In the genomic region with DNA sequence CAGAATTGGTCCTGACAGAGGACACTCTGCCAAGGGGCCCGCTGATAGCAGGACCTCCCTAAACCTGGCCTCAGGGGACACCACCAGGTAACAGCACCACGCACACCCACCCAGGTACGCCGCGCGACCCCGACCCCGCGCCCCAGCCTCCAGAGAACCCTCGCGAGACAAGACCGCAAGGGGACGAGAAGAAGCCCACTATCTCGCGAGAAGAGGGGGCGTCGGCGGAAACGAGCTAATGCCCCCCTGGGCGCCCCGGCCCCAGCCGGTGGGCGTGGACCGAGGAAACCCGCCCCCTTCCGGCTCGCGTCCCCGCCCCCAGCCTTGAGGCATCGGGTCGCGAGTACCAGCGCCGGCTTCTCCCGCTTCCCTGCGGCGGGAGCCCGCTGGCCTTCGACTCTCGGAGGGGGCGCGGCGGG, we compare ENCODE assay signal across 8 mouse cellular contexts. TPM values are rescaled to one million over a fixed set of nuclear protein-coding genes. Genes with fewer than 3 reads are reported as not detected.
DNase-seq lines count a peak whose midpoint lies in the region; ATAC-seq lines count a peak whose summit lies in the region.

A gene (plus strand): TSS at position 339 of the 419 bp plus-strand sequence.

- H3K27ac ChIP-seq in hindbrain, embryonic 12.5 days, result peak within 1 kb of the TSS; percentile 90

- H3K36me3 ChIP-seq in hindbrain, embryonic 12.5 days, result no peaks in the 10 kb centered on the region

- peaks cover 10% of the 10 kb centered on the region for H3K27me3 ChIP-seq in hindbrain, embryonic 12.5 days

- H3K9me3 ChIP-seq in hindbrain, embryonic 12.5 days (replicated peaks), result no peaks in the 10 kb centered on the region

- ATAC-seq in hindbrain, embryonic 12.5 days (ENCODE audit: low FRiP score), result peak; percentile 96

- peaks cover 14% of the 10 kb centered on the region for H3K4me1 ChIP-seq in hindbrain, embryonic 12.5 days

- peak within 1 kb of the TSS; percentile 91 for H3K9ac ChIP-seq in hindbrain, embryonic 12.5 days

- WGBS in hindbrain, embryonic 12.5 days, result under 1% methylated on average over 40 of the region's 43 CpGs

- DNase-seq in MEL-GATA-1-ER (ENCODE audit: extremely low read depth, low read depth), result peak; percentile 68
- peak; percentile 81 for DNase-seq in cerebellum, adult 8-10 months
- peak; percentile 94 to 95 for DNase-seq in frontal cortex, postnatal 10 days (ENCODE audit: low spot score in 2 of 2)
- DNase-seq in layer of hippocampus, postnatal 14 days (ENCODE audit: low spot score in 2 of 2), result peak; percentile 93
- peak; percentile 97 for DNase-seq in lung, postnatal 10 days
- DNase-seq in retina, adult 2 months (ENCODE audit: low read depth, low spot score), result peak; percentile 62
- peak; percentile 96 for DNase-seq in thymus, postnatal 25 days

- peak within 1 kb of the TSS; percentile 89 for H3K4me3 ChIP-seq in hindbrain, embryonic 12.5 days

- peak within 1 kb of the TSS; percentile 78 for H3K4me2 ChIP-seq in hindbrain, embryonic 12.5 days (replicated peaks)

RNA-seq across cellular contexts. Expression of the gene that starts here (rescaled TPM):
- polyA plus RNA-seq in hindbrain, embryonic 12.5 days (2016; fragmentation: Nextera tagmentation; extraction: Ambion mirVana), result 32.2 and 34.8 TPM in 2 replicates
- 100 to 1,000 TPM; 126 to 130 TPM for total RNA-seq in layer of hippocampus, postnatal 14 days (2021)

Comparison
In these comparisons a context has a peak if more than half of its experiments do, and no peak if none do; other contexts are left out.
1. Peak in every context shown above with its lines: DNase-seq, ATAC-seq, H3K4me3 ChIP-seq and H3K27ac ChIP-seq.